Mouse (Mus musculus): Measurements from ENCODE around the gene Pmp22. TPM values are rescaled to one million over a fixed set of nuclear protein-coding genes. Genes with fewer than 3 reads are reported as not detected.

Pmp22 gene
- polyA plus RNA-seq, 2 experiments: 4.2 to 12.4 TPM

DNA sequence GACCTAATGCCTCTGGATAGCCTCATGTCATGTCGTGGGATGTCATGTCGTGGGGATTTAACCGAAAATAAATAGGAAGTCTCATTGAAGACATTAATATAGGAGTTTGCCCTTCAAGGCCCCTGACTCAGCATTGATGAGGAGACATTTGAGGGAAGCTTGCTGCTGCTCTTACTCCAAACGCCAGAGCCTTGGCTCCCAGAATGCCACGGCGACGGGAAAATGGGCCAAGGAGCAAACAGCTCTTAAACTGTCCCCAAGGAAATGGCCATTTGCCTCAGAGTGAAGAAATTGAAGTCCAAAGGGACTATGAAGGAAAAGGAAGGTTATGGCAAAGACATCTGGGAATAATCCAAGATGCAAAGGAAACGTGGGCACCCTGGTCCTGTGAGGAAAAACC lies 34.8 kb downstream of the Pmp22 start:
- H3K27me3 ChIP-seq (ENCODE audit: control insufficient read depth, insufficient read depth, low read length): no peaks in the 10 kb centered on the region
- ATAC-seq (ENCODE audit: insufficient read depth): no peak
- no peak overlapping the region for H3K4me3 ChIP-seq (ENCODE audit: insufficient read depth in 1 of 2, low read depth in 2 of 2, low read length in 2 of 2)
- no peak overlapping the region for H3K27ac ChIP-seq
- no peaks in the 10 kb centered on the region for H3K9me3 ChIP-seq (ENCODE audit: control insufficient read depth, low read length)
- no peak for TF ChIP-seq CTCF (IDR thresholded peaks at IDR 0.05; ENCODE audit: low read depth)
- no peak for TF ChIP-seq EP300 (IDR thresholded peaks at IDR 0.05; ENCODE audit: low read depth)
- no peaks in the 10 kb centered on the region for H3K36me3 ChIP-seq (replicated peaks; ENCODE audit: control insufficient read depth, insufficient read depth, low read depth)
- no peak overlapping the region for H3K9ac ChIP-seq (replicated peaks)
- no peak overlapping the region for H3K4me2 ChIP-seq (ENCODE audit: low read depth)
- H3K4me1 ChIP-seq (replicated peaks; ENCODE audit: control insufficient read depth in 2 of 2, insufficient read depth in 2 of 2, low read length in 1 of 2): no peaks in the 10 kb centered on the region
- 62% methylated on average over 8 of the region's 8 CpGs for WGBS (ENCODE audit: insufficient replicate concordance)
- no peak for DNase-seq (ENCODE audit: low read depth in 3 of 3, low spot score in 3 of 3)

GRCm38 (mm10) chr11:63163986-63164682 lies 35.4 kb downstream of the Pmp22 start:
- Histone ChIP-seq H3K36me3 (replicated peaks; ENCODE audit: control insufficient read depth, insufficient read depth, low read depth) (no peaks in the 10 kb centered on the region), H3K27me3 (ENCODE audit: control insufficient read depth, insufficient read depth, low read length) (no peaks in the 10 kb centered on the region), H3K9ac (replicated peaks) (no peak overlapping the region), H3K4me1 (replicated peaks; ENCODE audit: control insufficient read depth in 2 of 2, insufficient read depth in 2 of 2, low read length in 1 of 2) (no peaks in the 10 kb centered on the region), H3K27ac (no peak overlapping the region), H3K4me3 (ENCODE audit: insufficient read depth in 1 of 2, low read depth in 2 of 2, low read length in 2 of 2) (no peak overlapping the region), H3K9me3 (ENCODE audit: control insufficient read depth, low read length) (no peaks in the 10 kb centered on the region), H3K4me2 (ENCODE audit: low read depth) (no peak overlapping the region)
- 48% methylated on average over 6 of the region's 6 CpGs for WGBS (ENCODE audit: insufficient replicate concordance)
- TF ChIP-seq CTCF (IDR thresholded peaks at IDR 0.05; ENCODE audit: low read depth): no peak
- no peak for TF ChIP-seq EP300 (IDR thresholded peaks at IDR 0.05; ENCODE audit: low read depth)
- DNase-seq (ENCODE audit: low read depth in 3 of 3, low spot score in 3 of 3): no peak
- ATAC-seq (ENCODE audit: insufficient read depth): no peak

- Histone ChIP-seq H3K27ac (no peak overlapping the region), H3K4me1 (replicated peaks; ENCODE audit: control insufficient read depth in 2 of 2, insufficient read depth in 2 of 2, low read length in 1 of 2) (no peaks in the 10 kb centered on the region), H3K27me3 (ENCODE audit: control insufficient read depth, insufficient read depth, low read length) (no peaks in the 10 kb centered on the region), H3K9me3 (ENCODE audit: control insufficient read depth, low read length) (no peaks in the 10 kb centered on the region), H3K4me3 (ENCODE audit: insufficient read depth in 1 of 2, low read depth in 2 of 2, low read length in 2 of 2) (no peak overlapping the region), H3K4me2 (ENCODE audit: low read depth) (no peak overlapping the region), H3K9ac (replicated peaks) (no peak overlapping the region), H3K36me3 (replicated peaks; ENCODE audit: control insufficient read depth, insufficient read depth, low read depth) (no peaks in the 10 kb centered on the region)
- DNase-seq (ENCODE audit: low read depth in 3 of 3, low spot score in 3 of 3) (no peak), ATAC-seq (ENCODE audit: insufficient read depth) (no peak)
- WGBS (ENCODE audit: insufficient replicate concordance): 26% methylated on average over 7 of the region's 7 CpGs
- TF ChIP-seq EP300 (IDR thresholded peaks at IDR 0.05; ENCODE audit: low read depth): no peak
- TF ChIP-seq CTCF (IDR thresholded peaks at IDR 0.05; ENCODE audit: low read depth): peak; percentile 61
Observed at GRCm38 (mm10) chr11:63164756-63165484, 36.1 kb downstream of the Pmp22 start.

GRCm38 (mm10) chr11:63167826-63168225 lies 39.0 kb downstream of the Pmp22 start:
- Histone ChIP-seq H3K4me2 (ENCODE audit: low read depth) (no peak overlapping the region), H3K9ac (replicated peaks) (no peak overlapping the region), H3K4me3 (ENCODE audit: insufficient read depth in 1 of 2, low read depth in 2 of 2, low read length in 2 of 2) (no peak overlapping the region), H3K27me3 (ENCODE audit: control insufficient read depth, insufficient read depth, low read length) (no peaks in the 10 kb centered on the region), H3K36me3 (replicated peaks; ENCODE audit: control insufficient read depth, insufficient read depth, low read depth) (no peaks in the 10 kb centered on the region), H3K27ac (no peak overlapping the region), H3K9me3 (ENCODE audit: control insufficient read depth, low read length) (no peaks in the 10 kb centered on the region), H3K4me1 (replicated peaks; ENCODE audit: control insufficient read depth in 2 of 2, insufficient read depth in 2 of 2, low read length in 1 of 2) (no peaks in the 10 kb centered on the region)
- WGBS (ENCODE audit: insufficient replicate concordance): 50% methylated on average over 4 of the region's 4 CpGs
- TF ChIP-seq CTCF (IDR thresholded peaks at IDR 0.05; ENCODE audit: low read depth): no peak
- no peak for TF ChIP-seq EP300 (IDR thresholded peaks at IDR 0.05; ENCODE audit: low read depth)
- DNase-seq (ENCODE audit: low read depth in 3 of 3, low spot score in 3 of 3) (no peak), ATAC-seq (ENCODE audit: insufficient read depth) (no peak)

DNA sequence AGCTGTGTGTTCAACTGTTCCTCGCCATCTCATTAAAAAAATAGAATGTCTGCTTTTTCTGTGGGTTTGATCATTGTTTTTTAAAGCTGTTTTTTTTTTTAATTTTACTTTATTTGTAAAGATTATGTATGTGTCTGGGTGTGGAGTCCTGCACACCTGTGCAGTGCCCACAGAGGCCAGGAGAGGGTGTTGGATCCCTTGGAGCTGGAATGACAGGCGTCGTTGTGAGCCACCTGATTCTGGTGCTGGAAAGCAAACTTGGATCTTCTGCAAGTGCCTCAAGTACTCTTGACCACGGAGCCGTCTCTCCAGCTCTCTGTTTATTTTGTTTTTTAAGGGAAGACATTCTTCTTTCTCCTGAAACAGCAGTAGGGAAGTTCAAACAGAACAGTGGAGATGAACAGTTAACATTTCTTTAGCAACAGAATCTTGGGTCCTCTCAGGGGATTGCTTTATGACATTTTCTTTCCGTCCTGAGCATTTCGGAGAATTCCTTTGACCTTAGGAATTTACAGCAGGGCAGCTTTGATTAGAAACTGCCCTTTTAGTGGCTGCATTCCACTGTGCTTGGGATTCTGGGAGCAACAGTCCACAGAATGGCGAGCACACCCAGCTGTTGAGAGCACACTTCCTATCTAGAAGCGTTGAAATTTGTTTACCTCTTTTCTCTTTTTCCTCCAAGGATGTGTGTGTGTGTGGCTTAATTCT lies 39.9 kb downstream of the Pmp22 start:
- ATAC-seq (ENCODE audit: insufficient read depth) (no peak), DNase-seq (ENCODE audit: low read depth in 3 of 3, low spot score in 3 of 3) (no peak)
- Histone ChIP-seq H3K4me1 (replicated peaks; ENCODE audit: control insufficient read depth in 2 of 2, insufficient read depth in 2 of 2, low read length in 1 of 2) (no peaks in the 10 kb centered on the region), H3K9me3 (ENCODE audit: control insufficient read depth, low read length) (no peaks in the 10 kb centered on the region), H3K9ac (replicated peaks) (no peak overlapping the region), H3K4me3 (ENCODE audit: insufficient read depth in 1 of 2, low read depth in 2 of 2, low read length in 2 of 2) (no peak overlapping the region), H3K36me3 (replicated peaks; ENCODE audit: control insufficient read depth, insufficient read depth, low read depth) (no peaks in the 10 kb centered on the region), H3K27ac (no peak overlapping the region), H3K27me3 (ENCODE audit: control insufficient read depth, insufficient read depth, low read length) (no peaks in the 10 kb centered on the region), H3K4me2 (ENCODE audit: low read depth) (no peak overlapping the region)
- TF ChIP-seq CTCF (IDR thresholded peaks at IDR 0.05; ENCODE audit: low read depth) (no peak), EP300 (IDR thresholded peaks at IDR 0.05; ENCODE audit: low read depth) (no peak)
- 23% methylated on average over 9 of the region's 9 CpGs for WGBS (ENCODE audit: insufficient replicate concordance)

Data from liver, embryonic 14.5 days (tissue).